Mouse (Mus musculus): ENCODE measurements at regions not wholly inside any gene's neighbourhood (a gene's known extent, or its start where the extent isn't known, plus 50 kb on each side); places are given as distances from the start of the nearest gene placed in this dataset.
"Not testable (repeated sequence)": the region's sequence is repeated elsewhere in the genome, so short reads cannot be mapped to it uniquely, and the experiment has no call there.

DNA sequence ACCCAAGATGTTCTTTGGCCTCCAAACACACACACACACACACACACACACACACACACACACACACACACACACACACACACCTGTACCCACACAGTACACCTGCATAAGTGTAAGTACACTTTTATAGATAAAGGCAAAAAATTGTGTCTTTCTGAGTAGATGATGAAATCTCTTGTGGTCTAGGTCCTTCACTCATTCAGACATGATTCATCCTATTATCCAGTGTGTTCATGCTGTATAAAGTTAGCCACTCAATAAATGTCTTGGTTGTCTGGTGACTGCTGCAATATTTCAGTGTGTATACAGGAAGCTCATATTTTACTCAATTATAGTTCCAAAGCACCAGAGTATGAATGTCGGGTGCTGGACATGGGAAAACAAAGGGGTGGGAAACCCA is 131.5 kb upstream of the Gm21897 start:
- DNase-seq: no peak

DNA sequence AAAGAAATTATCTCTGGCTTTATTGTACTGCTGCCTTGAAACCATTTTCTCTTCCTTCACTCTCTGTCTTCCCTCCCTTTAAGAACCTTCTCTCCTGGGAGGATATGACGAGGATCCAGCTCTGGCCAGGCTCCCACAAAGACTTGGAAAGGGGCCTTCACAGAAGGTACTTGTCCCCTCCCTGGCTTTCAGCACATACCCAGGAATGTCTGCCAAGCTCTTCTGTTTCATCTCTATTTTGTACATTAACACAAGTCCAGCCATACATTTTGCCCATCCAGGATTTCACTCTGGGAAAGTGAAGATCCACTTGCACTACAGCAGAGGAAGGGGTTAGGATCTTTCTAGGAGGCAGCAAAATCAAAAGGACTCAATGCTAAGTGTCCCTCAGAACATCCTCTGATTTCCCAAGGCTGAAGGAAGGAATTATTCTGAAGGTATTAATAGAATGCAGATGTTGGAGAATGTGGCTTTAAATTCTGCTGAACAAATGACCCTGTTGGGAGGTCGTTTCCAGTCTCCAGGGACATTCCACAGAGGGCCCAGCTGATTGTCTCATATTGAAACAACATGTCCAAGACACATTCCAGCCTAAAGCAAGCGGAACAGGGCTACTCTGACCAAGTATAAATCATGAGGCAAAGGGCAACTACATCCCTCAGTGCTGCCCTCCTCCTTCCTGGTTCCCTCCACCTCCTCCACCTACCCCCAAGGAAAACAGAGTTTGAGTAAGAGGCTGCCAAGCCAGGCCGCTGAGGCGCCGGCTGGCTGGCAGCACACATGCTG is 122.1 kb upstream of the Gm21897 start:
- no peak for DNase-seq

DNA sequence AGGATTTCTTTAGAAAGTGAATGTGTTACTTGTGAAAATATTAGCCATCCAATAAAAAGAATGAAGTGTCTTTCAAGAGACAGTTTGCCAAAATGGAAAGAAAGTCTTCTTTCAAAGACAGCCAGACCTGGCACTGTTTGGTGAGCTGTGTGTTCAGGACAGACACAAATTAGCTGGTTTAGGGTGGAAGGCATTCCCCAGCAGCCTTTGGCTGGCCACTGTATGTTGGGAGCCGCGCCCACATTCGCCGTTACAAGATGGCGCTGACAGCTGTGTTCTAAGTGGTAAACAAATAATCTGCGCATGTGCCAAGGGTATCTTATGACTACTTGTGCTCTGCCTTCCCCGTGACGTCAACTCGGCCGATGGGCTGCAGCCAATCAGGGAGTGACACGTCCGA is 121.3 kb upstream of the Gm21897 start:
- not testable (repeated sequence) for DNase-seq

DNA sequence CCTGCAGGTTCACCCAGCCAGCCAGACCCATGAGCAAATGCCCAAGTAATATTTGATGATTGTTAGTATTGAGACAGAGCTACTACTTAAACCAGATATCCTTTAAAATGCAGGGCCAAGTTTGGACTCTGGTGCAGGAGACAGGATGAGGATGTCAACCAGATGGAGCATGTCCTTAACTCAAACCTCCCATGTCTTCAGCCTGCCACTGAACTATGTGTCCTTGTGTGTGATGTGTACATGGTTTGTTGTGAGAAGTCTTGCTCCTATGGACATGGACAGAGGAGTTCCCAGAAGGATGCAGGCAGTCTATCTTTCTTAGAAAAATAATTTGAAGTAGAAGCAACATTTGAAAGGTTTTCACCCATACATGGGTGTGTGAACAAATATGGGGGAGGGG is 120.4 kb upstream of the Gm21897 start:
- DNase-seq: no peak

DNA sequence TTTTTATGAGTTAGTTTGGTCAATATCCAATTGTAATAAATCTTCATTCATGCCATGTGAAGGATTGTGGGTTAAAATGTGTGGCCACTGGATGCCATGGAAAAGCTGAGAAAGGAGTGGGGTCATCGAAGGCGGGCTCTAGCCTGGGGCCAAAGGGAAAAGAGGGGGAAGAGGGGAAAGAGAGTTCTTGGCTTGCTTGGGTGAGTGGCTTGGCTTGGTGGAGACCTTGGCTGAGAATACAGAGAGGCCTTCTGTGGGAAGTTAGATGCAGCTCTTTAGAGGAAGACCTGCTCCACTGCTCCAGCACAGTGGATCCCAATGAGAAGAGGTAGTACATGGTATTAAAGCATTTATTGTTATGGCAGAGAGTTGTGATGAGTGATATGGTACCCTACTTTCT is 101.3 kb upstream of the Gm21897 start:
- no peak for DNase-seq

DNA sequence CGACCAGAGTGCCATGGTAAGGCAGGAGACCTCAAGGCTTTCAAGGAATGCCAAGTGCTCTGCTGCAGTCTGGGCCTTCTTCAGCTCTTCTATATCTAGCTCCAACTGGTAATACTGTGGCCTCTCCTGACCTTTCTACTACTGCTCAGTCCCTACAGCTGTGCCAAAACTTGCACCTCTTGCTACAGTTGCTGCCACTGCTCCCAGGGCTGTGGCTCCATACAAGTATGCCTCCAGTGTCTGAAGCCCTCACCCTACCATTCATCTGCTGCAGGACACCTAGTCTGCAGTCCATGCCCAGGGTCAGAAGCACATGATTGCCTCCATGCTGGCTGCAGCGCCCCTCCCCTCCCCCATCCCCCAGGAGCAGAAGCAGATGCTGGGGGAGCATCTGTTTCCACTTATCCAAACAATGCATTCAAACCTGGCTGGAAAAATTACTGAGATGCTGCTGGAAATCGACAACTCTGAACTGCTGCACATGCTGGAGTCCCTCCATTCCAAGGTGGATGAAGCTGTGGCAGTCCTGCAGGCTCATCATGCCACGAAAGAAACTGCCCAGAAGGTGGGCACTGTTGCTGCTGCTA is 96.2 kb upstream of the Gm21897 start:
- DNase-seq: no peak

DNA sequence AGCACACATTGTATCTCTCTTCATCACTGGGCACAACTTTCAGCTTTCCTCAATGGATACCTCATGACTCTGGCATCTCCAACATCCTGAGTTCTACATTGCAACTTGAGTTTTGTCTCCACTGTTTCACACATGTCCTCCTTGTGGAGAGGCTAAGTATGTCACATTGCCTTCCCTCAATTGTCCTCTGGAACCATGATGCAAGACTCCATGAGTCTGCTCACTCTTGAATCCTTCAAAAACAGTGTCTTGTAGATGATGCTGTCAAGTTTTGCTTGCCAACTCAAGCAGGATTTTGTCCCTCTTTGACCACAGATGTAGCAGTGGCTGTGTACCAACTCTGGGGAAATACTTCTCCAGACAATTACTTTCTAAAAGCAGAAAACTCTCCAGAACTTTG is 79.4 kb upstream of the Gm21897 start:
- no peak for DNase-seq

DNA sequence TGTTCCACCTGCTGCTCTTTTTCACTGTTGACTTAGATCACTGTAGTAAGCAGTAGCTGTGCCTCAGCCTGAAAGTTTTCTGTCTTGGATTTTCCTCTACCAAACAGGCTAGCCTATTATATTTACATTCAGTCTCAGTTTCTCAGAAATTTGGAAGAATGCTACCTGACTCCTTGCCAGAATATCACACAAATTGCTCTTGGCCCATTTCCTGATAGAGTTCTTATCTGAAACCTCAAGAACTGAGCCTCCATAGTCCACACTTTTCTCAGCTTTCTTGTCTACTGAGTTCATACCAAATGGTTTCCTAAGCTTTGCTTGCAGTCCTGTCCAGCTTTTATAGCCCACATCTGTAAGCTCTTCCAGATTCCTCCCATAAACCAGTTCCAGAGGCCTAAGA is 78.8 kb upstream of the Gm21897 start:
- no peak for DNase-seq

DNA sequence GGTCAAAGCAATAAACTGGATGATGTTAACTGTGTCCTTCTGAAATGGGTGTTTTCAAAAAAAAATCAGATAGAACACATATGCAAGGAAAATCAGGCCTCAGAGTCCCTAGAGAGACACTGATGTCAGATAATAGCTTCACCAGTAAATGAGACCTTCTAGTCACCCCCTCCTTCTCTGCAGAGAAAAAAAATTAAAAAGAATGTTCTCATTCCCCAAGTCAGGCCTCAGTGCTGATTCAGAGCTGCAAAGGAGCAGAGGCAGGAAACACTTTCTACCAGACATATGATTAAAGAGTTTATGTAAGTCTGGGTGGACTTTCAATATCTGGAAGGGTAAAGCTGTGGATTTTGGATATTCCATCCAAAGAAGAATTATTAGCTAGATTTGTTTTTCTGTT is 67.1 kb upstream of the Gm21897 start:
- no peak for DNase-seq

DNA sequence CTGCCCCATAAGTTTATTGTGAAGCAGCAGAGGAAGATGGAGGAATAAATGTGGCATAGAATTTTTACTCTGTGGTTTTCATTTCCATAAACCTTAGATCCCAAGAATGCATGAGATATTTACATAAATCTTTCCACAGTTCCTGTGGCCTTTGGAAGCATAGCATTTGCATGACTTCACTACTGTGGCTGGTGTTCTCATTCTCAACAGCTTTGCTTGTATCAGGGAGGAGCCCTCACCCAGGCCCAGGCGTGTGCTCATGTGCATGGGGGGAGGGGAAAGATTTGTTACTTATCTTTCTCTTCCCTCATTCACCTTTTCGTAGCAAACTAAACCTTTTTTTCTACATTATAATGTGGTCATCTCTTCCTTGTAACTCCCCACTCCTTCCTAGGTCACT is 65.6 kb upstream of the Gm21897 start:
- no peak for DNase-seq

DNA sequence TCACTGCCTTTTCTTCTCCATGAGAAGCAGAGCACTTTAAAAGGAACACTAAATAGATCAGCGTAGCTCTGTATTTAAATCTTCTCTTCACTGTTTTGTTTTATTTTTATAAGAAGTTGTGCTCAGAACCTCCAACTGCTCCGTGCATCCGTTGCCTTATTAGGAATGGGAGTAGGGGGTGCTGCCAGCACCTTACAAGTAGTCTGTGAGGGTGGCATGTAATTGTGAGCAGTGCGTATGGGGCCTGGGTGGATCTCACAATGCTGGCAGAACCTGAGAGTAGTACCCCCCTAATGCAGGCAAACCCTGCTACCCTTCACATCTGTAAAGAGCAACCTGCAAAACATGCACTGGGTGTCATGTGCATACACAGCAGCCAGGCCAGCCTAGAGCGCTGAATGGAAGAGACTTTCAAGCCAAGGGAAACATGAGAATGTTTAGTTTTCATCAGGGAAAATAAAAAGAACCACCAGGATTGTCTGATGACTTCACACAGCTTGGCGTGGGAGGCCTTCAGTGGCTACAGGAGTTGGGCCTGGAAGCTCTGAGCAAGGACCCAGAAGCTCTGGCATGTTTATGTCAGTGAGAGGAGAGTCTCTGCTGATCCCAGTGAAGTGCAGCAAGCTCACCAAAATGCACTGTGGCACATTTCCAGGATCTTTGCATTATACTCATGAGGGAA is 64.5 kb upstream of the Gm21897 start:
- no peak for DNase-seq

DNA sequence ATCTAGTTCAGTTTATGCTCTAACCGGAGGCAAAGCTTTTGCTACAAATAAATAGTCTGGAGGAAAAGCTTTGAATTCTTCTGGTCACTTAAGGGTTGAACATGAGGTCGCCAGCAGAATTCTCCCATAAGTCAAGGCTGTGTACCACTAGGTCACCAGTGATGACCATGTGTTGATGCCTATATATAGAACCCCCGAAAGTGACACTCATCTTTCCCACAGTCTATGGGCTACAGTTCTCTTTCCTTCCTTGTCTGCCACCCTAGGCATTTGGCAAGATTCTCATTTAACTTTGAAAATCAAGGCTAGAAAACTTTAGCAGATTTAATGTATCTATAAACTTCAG is 63.9 kb upstream of the Gm21897 start:
- no peak for DNase-seq

DNA sequence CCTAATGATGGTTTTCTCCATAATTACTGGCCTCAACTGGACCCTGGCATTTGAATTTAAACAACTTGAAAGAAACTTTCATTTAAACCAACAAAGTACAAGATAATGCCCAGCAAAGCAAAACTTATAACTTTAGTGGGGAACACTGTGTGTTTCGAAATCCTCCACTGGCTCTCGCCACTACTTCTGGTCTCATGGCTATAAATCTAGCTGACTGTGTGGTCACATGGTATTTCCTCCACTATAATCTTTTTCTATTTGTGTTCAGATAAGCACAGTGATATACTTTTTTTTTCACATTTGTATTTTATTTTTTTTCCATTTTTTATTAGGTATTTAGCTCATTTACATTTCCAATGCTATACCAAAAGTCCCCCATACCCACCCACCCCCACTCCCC is 62.6 kb upstream of the Gm21897 start:
- DNase-seq: no peak

DNA sequence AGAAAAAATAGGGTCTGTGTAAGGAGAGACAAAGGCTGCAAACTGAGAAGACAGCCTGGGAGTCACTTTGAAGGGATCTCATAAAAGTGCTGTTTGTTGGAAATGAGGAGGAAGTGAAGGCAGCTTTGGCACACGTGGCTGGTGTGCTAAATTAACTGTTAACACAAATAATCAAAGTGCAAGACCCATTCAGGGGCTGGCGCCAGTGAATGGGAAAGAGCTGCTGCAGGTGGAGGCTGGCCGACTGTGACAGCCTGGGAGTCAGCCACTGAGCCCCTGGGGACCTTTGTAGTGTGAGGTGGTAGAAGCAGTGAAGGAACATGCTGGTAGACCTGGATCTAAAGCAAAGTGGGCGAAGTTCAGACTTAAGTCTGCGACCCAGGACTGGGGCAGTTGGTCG is 57.8 kb upstream of the Gm21897 start:
- no peak for DNase-seq

DNA sequence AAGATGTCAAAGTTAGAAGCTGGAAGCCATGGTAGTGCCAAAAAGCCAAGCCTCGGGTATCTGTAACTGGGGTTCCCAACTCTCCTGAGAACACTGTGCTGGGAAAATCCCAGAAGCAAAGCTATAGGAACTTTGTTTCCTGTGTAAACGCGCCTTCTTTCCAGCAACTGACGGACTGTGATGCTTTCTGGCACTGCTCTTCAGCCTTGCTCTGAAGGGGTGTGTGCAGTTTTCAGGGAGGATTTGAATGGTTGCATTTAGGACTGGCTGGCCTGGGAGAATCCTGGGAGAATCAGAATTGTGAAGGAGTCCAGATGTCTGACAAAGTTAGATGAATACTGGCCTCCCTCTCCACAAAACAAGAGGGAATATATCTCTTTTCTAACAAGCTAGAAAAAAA is 57.2 kb upstream of the Gm21897 start:
- no peak for DNase-seq
